In genomic region chr1:66880217-66880616, GRCm38 (mm10) we compare ENCODE assay signal across 17 mouse cellular contexts.
"Had no signal": no experiment of that assay in that cellular context is flagged by ENCODE, and none has a peak within 500 bp of the region (broad histone marks: within the 10 kb centered on the region; RNA-seq: fewer than 3 reads in every experiment).

No protein-coding gene starts in this region.

- H3K27me3 ChIP-seq: neural tube, embryonic 12.5 days; neural tube, embryonic 13.5 days; neural tube, embryonic 15.5 days; stomach, embryonic 15.5 days had no signal

- H3K36me3 ChIP-seq: neural tube, embryonic 12.5 days; neural tube, embryonic 13.5 days; neural tube, embryonic 15.5 days; stomach, embryonic 15.5 days had no signal

- H3K4me3 ChIP-seq: neural tube, embryonic 12.5 days; neural tube, embryonic 13.5 days; neural tube, embryonic 15.5 days; stomach, embryonic 15.5 days had no signal

- H3K9ac ChIP-seq: neural tube, embryonic 12.5 days; neural tube, embryonic 13.5 days; neural tube, embryonic 15.5 days; stomach, embryonic 15.5 days had no signal

- H3K27ac ChIP-seq: neural tube, embryonic 12.5 days; neural tube, embryonic 13.5 days; neural tube, embryonic 15.5 days; stomach, embryonic 15.5 days; stomach, postnatal 0 days had no signal

- H3K4me2 ChIP-seq: neural tube, embryonic 12.5 days; neural tube, embryonic 13.5 days; neural tube, embryonic 15.5 days; stomach, embryonic 15.5 days had no signal

- DNase-seq: retina, postnatal 1 day; right cerebral cortex, adult 18-20 months; right cerebral cortex, postnatal 14 days; right cerebral cortex, postnatal 25 days; right cerebral cortex, postnatal 4 days; spleen, adult 18-20 months; thymus, adult 18-20 months; thymus, adult 2 months; thymus, postnatal 14 days; thymus, postnatal 25 days; thymus, postnatal 36 days; thymus, postnatal 4 days had no signal

- H3K9me3 ChIP-seq: neural tube, embryonic 15.5 days; stomach, embryonic 15.5 days had no signal

- H3K4me1 ChIP-seq: neural tube, embryonic 12.5 days; neural tube, embryonic 13.5 days; neural tube, embryonic 15.5 days; stomach, embryonic 15.5 days had no signal
